Mouse (Mus musculus) urinary bladder, adult 2 months (tissue): ENCODE data around the gene Usp6nl. TPM values are rescaled to one million over a fixed set of nuclear protein-coding genes. Genes with fewer than 3 reads are reported as not detected.

Source experiments
- DNase-seq: peaks from one replicate; pipeline ENCODE4 v3.0.0; 2022; ENCODE audit warnings: low spot score
- polyA plus RNA-seq: library from polyadenylated mRNA; depleted of rRNA; stranded (reverse); fragments of >200 nt; gene quantifications from 2 replicates; pipeline ENCODE4 v1.2.3, GENCODE M21; 2012

Gene Usp6nl
- polyA plus RNA-seq, 1 experiment, result 6.0 TPM

DNA sequence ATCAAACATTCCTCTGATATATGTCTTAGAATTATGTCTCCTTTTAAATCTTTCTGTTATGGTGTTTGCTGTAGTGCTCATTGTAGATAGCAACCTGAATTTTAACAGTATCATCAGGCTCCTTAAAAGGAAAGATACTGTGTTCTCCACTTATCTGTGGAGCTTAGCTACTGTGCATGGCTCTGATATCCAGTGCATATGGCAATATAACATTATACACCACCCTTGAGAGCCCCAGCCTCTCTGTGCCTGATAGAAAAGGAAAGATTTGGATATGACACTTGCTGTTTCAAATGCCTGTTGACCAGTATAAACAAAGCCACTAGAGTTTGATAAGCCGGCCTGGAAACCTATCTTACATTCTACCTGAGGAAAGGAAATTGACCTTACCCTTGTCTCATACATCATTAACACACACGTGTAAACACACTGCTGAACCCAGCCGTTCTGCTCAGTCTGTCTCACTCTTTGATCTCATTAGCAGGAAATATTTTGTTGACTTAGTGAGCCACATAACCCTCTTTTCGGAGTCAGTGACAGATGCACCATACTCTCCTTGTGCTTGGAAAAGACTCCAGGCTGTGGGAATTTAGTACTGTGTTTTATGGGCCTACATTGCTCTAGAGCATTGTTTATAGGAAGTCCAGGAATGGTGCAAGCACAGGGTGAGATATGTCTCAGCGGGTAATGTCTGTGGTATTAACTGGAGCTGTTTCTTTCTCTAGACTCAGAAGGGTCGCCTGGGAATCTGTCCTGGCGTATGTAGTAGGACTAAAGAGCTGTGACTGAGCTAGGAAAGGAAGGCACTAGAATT lies 9.1 kb downstream of the Usp6nl start:
- no peak for DNase-seq

DNA sequence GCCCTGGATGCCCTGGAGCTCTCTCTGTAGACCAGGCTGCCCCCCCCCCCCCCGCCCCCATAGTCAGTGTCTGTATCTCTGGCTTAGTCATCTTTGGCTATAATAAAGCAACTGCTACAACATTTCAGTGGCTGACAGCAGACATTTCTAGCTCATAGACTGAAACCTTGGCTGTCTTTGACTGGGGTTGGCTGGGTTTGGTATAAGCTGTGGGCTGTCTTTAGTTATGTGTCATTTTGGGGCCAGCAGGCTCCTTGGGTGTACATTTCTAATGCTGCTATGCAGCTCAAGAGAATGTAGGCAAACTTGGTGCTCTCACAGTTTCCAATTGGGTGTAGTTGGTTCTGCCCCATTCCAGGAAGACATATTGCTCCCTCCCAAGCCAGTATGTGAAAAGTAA lies 11.1 kb downstream of the Usp6nl start:
- no peak for DNase-seq

DNA sequence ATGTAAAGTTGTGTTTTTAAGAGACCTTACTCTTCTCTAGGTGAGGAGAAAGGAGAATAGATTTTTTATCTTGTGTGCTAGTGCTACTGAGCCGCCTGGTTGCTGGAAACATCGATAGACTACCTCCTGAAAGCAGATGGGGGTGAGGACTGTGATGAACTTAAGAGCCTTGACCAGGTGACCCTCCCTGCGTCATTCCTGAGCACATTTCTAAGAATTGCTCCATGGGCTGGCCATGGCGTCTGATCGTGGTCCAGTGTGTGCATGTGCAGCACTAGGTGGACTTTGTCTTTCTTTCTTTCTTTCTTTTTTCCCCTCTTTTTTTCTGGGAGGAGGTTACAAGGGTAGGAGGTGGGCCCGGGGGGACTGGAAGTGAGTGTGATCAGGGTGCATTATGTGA lies 11.5 kb downstream of the Usp6nl start:
- no peak for DNase-seq

DNA sequence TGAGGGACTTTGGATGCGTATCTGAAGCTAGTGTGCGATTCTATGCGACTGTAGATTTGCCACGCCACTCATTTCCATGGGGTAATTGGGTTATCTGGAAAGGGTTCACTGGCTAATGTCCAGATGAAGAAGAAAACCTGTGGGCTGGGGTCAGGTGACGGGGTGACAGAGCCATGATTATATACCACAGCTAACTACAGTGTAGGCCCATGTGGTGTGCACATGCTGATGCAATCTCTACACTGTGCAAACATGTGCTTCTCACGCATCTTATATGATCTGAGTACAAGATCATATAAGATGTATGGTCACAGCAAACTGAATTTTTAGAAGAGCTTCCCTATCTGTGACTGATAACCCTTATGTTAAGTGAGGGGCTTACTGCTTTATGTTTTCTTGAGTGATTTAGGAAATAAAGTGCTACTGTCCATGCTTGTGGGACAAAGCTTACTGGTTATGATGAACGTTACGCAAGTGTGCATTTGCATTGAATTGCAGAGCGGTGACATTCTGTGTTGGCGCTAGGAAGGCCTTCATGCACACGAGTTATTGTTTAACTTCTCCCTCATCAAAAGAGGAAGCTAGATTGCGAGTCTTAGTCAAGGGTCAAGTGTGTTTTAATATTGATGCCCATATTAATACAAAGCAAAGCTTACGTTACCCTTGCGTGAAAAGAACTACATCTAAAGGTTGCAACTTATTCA lies 12.7 kb downstream of the Usp6nl start:
- DNase-seq, result no peak

DNA sequence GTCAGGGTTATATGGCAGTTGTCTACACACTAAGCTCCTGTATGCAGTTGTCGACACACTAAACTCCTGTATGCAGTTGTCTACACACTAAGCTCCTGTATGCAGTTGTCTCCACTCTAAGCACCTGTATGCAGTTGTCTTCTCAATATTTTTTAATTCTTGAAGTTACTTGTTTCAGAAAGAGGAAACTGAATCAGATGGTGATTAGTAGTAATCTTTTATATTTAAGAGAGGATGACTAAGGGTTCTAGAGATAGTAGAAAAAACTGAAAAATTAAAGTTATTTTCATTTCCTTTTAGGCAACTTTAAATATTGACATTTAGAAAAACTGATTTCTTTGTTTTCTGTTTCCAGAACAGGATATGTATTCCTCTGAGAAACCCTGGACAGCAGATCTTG lies 13.5 kb downstream of the Usp6nl start:
- no peak for DNase-seq

DNA sequence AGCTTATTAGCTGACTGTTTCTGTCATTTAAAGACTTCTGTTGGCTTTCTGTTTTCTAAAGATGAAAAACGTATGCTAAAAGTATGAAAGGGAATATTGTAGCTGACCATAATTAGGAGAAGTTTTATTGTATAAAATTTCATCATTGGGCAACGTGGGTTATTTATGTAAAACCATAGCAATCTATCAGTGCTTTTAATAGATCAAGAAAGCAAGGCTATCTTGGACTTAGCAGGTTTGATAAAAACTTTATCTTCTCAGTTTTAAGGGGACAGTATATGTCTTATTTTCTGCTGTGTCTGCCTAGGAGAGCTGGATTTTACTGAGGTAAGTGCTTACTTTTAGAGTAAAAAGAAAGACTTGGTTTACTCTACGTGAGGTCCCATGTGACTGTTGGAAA lies 14.2 kb downstream of the Usp6nl start:
- DNase-seq, result no peak

DNA sequence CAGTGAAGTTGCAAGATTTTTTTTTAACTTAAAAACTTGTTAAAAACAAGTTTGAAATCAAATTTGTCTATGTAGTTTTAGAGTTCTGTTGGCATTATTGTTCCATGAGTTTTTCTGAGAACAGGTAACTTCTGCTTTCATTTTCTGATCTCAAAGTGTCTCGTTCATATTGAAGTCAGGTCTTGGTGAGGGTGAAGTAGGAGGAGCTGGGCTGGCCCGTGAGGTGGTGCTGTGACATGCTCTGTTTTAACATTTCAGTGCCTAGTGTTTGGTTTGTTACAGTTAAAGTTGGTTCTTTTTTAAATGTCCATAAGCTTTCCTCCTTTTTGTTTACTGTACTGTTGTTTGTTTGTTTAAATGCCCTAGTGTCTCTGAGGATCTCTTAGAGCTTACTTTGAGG lies 15.0 kb downstream of the Usp6nl start:
- DNase-seq, result no peak

DNA sequence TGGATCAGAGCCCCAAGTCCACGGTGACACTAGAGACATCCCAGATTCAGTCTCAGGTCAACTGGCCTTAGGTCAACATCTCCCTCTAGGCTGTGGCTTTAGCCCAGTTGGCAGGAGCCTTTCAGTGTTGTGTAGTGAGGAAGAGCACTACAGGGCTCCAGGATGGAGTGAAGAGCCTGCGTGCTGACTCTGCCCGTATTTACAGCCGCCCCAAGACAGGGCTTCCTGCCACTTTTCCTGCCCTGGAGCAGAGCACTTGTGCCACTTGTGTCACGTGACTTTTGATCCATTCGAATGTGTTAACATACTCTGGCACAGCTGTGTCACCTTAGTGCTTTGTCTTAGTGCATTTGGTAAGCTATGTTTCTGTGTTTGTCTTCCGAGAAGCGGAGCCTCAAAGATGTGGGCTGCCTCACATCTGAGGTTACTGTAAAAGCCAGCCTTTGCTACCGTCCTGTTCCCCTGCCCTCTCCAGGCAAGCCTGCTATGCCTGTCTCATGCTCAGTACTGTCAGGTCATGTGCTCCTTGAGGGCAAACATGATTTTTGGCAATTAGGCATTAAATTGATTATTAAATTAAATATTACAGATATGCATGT lies 15.7 kb downstream of the Usp6nl start:
- DNase-seq, result no peak

DNA sequence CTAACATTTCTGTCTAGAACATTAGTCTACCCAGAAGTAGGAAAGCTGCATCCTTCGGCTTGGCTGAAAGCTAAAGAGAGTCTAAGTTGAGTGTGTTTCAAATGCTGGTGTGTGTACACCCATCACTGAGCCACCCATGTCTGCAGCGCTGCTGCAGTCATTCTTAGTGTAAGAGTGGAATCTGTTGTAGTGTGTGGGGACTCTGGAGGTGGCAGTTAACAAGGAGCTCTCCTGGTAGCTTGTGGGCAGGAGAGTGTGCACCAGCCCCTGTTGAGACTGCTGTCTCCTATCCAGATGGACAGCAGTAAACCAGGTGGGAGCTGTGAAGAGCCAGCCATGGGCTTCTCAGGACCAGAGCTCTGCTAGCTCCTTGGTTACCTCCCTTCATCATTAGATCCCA lies 18.0 kb downstream of the Usp6nl start:
- no peak for DNase-seq

DNA sequence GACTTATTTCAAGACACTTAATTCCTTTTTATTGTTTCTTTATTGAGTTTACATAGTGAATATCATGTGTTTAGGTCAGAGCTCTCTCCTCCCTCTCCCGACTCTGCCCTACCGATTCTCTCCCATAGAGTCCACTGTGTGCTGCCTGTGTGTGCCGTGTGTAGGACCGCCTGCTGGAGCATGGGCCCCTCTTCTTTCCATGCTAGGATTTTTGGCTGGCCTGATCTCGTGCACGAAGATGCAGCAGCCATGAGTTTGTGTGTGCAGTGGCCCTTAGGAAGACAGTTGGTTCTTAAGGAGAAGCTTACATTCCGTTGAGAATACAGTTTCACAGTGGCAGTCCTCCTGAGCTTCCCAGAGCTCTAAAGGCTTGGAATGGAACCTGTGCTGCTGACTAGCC lies 19.0 kb downstream of the Usp6nl start:
- no peak for DNase-seq

DNA sequence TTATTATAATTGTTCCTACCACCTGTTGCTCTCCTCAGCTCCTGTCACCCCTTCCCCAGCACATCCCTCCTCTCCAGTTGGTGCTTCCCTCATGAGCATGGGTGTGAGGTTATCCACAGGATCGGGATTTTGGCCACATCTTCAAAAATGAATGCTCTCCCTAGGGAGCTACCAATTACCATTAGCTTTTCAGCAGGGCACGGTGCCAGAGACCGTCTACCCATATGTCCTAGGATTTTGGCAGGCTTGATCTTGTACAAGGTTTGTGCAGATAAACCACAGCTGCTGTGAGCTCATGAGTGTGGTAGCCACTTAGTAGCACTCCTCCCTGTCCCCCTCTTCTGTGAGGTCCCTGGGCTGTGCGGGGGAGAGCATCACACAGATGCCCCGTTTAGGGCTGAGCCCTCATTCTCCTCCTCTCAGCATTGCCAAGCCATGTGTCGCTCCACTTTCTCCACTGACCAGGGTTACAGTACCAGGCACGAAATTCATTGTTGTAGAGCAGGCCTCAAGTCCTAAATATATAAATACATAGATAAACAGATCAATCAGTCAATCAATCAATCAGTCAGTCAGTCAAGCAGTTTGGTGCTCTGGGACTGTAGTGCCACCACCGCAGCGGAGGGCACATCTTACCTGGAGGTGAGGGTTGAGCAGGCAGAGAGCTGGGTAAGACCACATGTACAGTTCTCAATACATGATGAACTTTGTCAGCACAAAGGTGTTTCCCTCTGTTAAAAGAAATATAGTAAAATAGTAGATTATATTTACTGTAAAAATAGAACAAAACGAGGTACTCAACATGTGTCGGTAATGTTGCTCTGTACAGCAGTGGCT lies 27.0 kb downstream of the Usp6nl start:
- DNase-seq, result no peak

DNA sequence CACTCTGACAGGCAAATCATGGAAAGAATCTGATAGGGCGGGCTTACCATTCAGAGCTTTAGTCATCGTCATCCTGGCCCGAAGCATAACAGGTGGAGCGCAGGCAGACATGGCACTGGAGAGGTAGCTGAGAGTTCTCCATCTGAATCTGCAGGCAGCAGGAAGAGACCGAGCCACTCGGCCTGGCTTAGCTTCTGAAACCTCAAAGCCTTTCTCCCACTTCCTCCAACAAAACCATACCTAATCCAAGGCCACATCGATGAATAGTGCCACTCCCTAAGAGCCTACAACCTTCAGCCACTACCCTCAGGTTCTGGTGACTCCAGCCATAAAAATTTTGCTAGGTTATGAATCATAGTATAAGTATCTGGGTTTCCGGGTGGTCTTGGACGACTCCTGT lies 27.7 kb downstream of the Usp6nl start:
- no peak for DNase-seq

DNA sequence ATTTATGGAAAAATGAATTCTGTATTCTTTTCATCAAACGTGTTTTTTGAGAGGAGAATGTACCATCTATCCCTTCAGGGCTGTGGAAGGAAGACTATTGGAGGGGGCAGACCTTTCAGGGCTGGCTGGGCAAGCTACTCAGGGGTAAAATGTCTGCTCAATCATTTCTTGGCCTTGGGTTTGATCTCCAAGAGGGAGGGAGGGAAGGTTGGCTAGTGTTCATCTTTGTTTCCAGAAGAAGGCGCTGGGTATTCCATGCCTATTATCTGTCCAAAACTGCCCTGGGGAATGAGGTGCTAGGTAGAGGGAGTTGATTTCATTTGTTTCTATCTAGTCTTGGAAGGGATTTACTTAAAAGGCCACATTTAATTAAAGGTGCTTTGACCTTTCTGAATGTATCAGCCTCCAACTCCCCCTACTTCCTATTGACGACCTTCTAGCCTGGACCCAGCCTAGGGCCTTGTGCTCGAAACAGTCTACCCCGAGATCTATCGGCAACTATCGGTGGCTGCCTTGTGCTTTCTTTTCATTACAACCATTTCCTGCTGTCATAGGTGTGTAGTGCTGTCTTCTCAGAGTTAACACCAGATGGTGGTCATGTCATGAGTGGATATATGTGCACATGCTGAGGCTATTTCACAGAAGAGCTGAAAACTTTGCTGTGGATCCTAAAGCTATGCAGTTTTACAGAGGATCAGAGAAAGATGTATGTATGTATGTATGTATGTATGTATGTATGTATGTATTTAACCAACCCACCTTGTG lies 28.6 kb downstream of the Usp6nl start:
- no peak for DNase-seq

DNA sequence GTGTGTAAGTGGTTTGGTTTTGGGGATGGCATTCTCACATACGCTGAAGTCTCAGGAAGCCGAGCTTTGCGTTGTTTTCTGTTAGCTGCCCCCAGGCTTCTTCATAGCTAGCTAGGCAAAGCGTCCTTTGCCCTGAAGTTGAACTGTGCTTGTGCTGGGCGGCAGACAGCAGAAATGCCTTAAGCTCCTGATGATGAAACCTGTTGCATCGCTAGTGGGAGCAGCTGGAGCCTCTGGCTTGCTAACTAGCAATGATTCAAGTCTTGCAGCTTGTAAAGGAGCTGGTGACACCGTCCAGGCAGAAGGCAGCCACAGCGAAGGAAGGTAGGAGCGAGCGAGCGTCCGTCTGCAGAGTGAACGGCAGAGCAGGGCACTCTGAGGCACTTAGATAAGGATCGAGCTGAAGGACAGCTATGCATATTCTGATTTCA lies 30.1 kb downstream of the Usp6nl start:
- no peak for DNase-seq

DNA sequence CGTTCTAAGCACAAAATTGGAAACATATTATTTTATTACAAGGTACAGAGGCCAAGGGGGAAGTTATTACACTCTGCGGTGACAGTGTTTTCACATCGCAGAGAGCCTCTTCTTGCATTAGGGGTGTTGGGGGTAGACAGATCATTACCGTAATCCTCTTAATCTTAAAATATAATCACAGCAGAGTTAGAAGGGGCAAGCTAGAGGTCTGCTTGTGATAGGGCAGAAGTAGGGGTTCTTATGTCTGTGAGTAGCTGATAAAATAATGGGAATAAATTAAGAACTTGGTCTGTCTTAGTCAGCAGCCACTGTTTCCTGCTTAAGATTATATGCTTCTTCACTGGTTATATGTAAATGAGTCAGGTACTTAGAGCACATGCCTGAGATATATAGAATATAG lies 30.6 kb downstream of the Usp6nl start:
- DNase-seq, result no peak

DNA sequence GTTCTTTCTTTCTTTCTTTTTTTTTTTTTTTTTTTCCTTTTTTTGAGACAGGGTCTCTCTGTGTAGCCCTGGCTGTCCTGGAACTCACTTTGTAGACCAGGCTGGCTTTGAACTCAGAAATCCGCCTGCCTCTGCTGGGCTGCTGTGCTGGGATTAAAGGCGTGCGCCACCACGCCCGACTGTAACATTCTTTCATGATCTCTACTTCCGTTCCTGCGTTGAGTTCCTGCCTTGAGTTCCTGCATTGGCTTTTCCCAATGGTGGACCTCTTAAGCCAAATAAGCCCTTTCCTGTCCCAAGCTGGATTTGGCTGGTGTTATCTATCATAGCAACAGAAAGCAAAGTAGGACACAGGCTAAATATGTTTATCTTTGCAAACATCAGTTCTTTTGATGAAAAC lies 34.8 kb downstream of the Usp6nl start:
- no peak for DNase-seq

DNA sequence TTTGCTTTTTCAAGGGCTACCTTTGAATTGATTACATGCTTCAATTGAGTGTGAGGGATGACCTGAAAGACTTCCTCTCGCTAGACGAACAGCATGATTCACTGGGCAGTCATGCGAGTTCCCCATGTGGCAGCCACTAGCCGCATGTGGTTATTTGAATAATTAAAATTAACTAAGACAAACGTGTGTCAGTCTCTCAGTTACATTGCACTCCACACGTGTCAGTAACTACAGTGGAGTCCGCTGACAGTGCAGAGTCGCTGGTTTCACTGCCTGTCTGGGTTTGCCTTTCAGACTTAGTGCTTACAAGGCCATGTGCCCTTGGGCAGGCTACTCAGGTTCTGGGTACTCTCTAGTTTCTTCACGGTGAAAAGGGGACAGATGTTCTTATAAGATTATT lies 37.2 kb downstream of the Usp6nl start:
- DNase-seq, result no peak

DNA sequence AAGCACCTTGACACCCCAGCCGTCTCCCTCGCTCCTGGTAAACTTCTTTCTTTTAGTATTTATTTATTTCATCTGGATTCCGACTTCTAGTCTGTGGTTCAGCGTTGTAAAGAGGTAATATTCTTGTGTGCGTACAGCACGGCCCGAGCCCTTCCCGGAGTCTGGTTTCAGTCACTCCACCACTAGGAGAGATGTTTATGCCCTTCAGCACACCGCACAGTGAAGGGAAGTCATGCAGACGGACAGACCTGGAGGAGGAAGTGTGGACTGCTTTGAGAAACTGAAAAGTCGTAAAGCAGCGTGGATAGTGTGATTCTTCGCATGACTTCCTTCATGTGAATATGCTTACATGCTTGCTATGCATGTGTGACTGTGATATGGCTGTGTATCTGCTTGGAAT lies 40.7 kb downstream of the Usp6nl start:
- DNase-seq, result no peak

DNA sequence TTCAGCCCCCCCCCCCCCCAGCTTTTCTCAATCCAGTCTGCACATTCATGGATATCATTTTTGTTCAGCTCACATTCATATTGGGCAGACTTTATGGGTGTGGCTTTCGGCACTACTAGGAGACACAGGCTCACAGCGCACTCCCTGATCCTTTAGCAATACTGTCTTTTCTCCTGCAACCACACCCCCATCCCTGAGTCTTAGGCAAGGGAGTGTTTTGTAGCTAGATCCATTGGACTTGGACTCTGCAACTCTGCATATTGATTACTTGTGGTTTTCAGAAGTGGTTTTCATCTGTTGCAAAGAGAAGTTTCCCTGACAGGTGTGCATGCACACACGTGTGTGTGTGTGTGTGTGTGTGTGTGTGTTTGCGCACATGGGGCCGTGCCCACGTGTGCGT lies 41.5 kb downstream of the Usp6nl start:
- no peak for DNase-seq

DNA sequence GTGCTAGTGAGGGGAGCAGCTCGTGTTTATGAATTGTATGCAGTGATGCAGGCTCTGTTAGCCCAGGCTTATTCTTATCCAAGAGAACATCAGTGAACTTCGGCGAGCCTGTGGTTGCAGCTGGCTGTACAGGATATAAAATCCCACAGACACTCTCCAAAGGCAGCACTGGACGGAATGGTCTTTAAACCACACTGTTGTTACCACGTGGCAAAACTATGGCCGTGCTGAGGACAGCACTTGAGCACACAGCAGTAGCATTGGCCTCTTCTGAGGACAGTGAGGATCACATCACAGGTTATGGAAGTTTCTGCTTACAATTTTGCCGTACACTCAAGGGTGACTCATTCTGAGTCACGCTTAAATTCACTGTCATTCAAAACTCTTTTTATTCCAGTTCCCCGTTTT lies 44.1 kb downstream of the Usp6nl start:
- no peak for DNase-seq

DNA sequence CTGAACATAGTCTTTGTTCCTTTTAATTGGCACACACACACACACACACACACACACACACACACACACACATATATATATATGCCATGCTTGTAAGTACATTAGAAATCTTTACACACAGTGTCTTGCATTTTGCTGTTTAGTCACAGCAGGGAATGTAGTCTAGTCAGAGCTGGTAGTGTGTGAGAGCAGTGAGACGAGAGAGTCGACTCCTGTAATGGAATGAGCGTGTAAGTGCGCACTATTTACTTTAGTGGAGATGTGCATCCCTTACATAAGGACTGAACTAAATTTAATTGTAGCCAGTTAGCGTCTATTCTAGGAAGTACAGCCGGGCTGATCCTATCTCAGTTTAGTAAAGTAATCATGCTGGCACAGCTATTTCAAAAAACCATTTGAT lies 44.5 kb downstream of the Usp6nl start:
- no peak for DNase-seq
